Comparison of ENCODE assay signal across 19 mouse cellular contexts in genomic region chr16:45814611-45815010, GRCm38 (mm10).
A peak's percentile ranks its signal among the peaks of the same experiment; 100 is the strongest.
DNase-seq lines count a peak whose midpoint lies in the region; TF ChIP-seq lines count a peak whose summit lies in the region.
"Had no signal": no experiment of that assay in that cellular context is flagged by ENCODE, and none has a peak within 500 bp of the region (broad histone marks: within the 10 kb centered on the region; RNA-seq: fewer than 3 reads in every experiment).

No protein-coding gene starts in this region.

- no peak for TF ChIP-seq CTCF in embryonic fibroblast, embryonic 13.5 days (IDR thresholded peaks at IDR 0.05; ENCODE audit: borderline replicate concordance, insufficient read depth, low read length)

- H3K27ac ChIP-seq in embryonic fibroblast, embryonic 13.5 days (ENCODE audit: insufficient read depth, low read length) = peak overlapping the region; percentile 20; the same call in 1 of the 2 replicates
- H3K27ac ChIP-seq: embryonic facial prominence, embryonic 10.5 days; embryonic facial prominence, embryonic 12.5 days; forebrain, embryonic 10.5 days; forebrain, embryonic 12.5 days had no signal

- DNase-seq in adrenal gland, adult 2 months = peak; percentile 43
- DNase-seq in adrenal gland, postnatal 25 days = no peak
- peak; percentile 48 for DNase-seq in R1 (ENCODE audit: low read depth, low spot score)
- DNase-seq in kidney, adult 11 months = no peak
- no peak for DNase-seq in layer of hippocampus, adult 9-11 months
- DNase-seq: adrenal gland, postnatal 10 days; adrenal gland, postnatal 36 days; B cell, adult 2 months; cerebellum, adult 11-12 months; cerebellum, adult 2 months; cerebellum, adult 9-10 months; cerebellum, postnatal 10 days; cerebellum, postnatal 25 days had no signal

- TF ChIP-seq POLR2A in embryonic fibroblast, embryonic 13.5 days (IDR thresholded peaks at IDR 0.05; ENCODE audit: low read depth, low read length) = no peak

- H3K4me1 ChIP-seq in embryonic fibroblast, embryonic 13.5 days (ENCODE audit: control insufficient read depth, insufficient read depth, low read length) = peaks cover 3% of the 10 kb centered on the region
- H3K4me1 ChIP-seq: forebrain, embryonic 10.5 days; forebrain, embryonic 12.5 days had no signal

- no peak overlapping the region for H3K4me3 ChIP-seq in embryonic fibroblast, embryonic 13.5 days (ENCODE audit: insufficient read depth, low read length)
- H3K4me3 ChIP-seq: embryonic facial prominence, embryonic 10.5 days; embryonic facial prominence, embryonic 12.5 days; erythroblast, embryonic 14.5 days; forebrain, embryonic 10.5 days; forebrain, embryonic 12.5 days had no signal

Comparison
In these comparisons a context has a peak if more than half of its experiments do, and no peak if none do; other contexts are left out.
1. DNase-seq: peak in adrenal gland, adult 2 months (single experiment) and R1 (single experiment); none in adrenal gland, postnatal 25 days (single experiment), kidney, adult 11 months (single experiment) and layer of hippocampus, adult 9-11 months (single experiment).